Mouse (Mus musculus): ENCODE data around the gene Cltc.

- TF ChIP-seq EP300 (IDR thresholded peaks at IDR 0.05; ENCODE audit: insufficient read depth, low read depth, low read length) (no peak), CTCF (IDR thresholded peaks at IDR 0.05; ENCODE audit: low read depth, low read length) (no peak), POLR2A (IDR thresholded peaks at IDR 0.05; ENCODE audit: insufficient read depth, low read length) (no peak)
Observed at GRCm38 (mm10) chr11:86662986-86663895, 94.1 kb downstream of the Cltc start.
